Mouse (Mus musculus): ENCODE measurements at regions not wholly inside any gene's neighbourhood (a gene's known extent, or its start where the extent isn't known, plus 50 kb on each side); places are given as distances from the start of the nearest gene placed in this dataset.

DNA sequence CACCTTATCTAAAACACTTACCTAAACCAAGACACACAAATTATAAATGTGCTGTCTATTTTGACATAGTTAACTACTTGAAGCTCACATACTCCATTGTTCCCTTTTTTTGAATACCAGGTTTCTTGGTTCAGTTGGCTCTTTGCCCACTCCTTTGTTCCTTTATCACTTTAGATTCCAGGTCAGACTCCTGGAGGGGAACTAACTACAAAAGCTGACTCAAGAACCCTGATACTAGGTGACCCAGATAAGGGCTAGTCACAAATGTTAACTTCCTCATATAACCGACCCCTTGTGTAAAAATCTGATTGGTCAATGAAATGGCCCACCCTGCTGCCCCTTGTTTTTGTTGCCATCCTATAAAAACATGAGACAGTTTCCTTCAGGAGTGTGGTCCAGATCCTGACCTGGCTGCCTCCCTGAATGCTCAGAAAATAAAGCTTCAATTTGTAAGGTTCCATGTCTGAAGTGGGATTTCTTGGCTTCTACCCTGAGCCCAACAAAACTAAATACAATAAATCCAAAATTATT, 593.9 kb downstream of the Slco4c1 start:
- TF ChIP-seq CTCF (IDR thresholded peaks at IDR 0.05; ENCODE audit: low read depth, low read length) (no peak), POLR2A (IDR thresholded peaks at IDR 0.05; ENCODE audit: insufficient read depth, low read length) (no peak)
